Mouse (Mus musculus): ENCODE measurements at regions not wholly inside any gene's neighbourhood (a gene's known extent, or its start where the extent isn't known, plus 50 kb on each side); places are given as distances from the start of the nearest gene placed in this dataset.

GRCm38 (mm10) chr1:146363777-146364176 lies 130.8 kb upstream of the Brinp3 start:
- no peak overlapping the region for H3K4me2 ChIP-seq (ENCODE audit: low read depth)
- no peak overlapping the region for H3ac ChIP-seq (ENCODE audit: control insufficient read depth, insufficient read length)
- TF ChIP-seq E2F4 (IDR thresholded peaks at IDR 0.05; ENCODE audit: insufficient read depth), result no peak
- no peaks in the 10 kb centered on the region for H3K79me2 ChIP-seq (ENCODE audit: control insufficient read depth, insufficient read depth)
- no peaks in the 10 kb centered on the region for H3K27me3 ChIP-seq (ENCODE audit: control insufficient read depth, insufficient read depth, insufficient read length)
- H3K4me3 ChIP-seq, result no peak overlapping the region
- H3K36me3 ChIP-seq (ENCODE audit: control insufficient read depth, insufficient read depth), result no peaks in the 10 kb centered on the region
